Mouse (Mus musculus) c-Kit-positive CD71-negative TER-119-negative erythroid progenitor cells, embryonic 14.5 days (primary cell): ENCODE measurements around the gene Sec16b.

Source experiments
- DNase-seq: peaks from one replicate; pipeline ENCODE4 v3.0.0-alpha.2; 2013; ENCODE audit warnings: low read depth

The Sec16b gene

DNA sequence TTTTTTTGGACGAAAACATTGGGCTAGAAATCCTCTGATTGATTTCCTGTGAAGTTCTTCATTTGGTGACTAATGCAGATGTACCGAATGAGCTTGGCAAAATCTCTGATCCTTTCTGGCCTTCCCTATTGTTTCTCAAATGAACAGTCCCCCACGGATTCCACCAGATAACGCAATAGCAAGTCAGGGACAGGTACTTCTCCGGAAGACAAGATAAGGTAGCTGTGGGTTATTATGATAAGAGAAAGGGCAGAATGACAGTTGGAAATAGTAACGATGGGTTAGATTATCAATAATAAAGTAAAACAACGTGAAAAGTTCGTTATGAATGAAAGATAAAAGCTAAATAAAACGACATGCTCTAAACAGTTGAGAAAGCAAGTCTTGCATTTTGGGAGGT lies 7.0 kb downstream of the Sec16b start:
- DNase-seq = no peak

DNA sequence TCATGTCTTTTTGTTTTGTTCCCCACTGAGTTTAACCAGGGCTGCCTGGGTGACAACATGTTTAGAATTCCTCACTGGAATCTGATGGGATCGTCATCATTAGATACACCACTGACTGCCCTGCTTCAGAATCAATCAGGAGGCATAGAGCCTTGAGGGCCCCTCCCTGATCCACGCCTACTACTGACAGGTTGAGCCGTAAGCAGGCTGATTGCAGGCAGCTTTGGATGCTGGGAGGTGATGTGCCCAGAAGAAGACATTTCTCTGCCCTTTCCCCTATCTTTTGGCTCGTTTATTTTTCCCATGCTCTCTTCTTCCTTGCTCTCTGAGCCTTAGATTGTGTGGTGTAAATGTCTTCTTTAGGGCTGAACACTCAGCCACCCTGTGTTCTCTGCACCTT lies 7.8 kb downstream of the Sec16b start:
- DNase-seq = no peak

DNA sequence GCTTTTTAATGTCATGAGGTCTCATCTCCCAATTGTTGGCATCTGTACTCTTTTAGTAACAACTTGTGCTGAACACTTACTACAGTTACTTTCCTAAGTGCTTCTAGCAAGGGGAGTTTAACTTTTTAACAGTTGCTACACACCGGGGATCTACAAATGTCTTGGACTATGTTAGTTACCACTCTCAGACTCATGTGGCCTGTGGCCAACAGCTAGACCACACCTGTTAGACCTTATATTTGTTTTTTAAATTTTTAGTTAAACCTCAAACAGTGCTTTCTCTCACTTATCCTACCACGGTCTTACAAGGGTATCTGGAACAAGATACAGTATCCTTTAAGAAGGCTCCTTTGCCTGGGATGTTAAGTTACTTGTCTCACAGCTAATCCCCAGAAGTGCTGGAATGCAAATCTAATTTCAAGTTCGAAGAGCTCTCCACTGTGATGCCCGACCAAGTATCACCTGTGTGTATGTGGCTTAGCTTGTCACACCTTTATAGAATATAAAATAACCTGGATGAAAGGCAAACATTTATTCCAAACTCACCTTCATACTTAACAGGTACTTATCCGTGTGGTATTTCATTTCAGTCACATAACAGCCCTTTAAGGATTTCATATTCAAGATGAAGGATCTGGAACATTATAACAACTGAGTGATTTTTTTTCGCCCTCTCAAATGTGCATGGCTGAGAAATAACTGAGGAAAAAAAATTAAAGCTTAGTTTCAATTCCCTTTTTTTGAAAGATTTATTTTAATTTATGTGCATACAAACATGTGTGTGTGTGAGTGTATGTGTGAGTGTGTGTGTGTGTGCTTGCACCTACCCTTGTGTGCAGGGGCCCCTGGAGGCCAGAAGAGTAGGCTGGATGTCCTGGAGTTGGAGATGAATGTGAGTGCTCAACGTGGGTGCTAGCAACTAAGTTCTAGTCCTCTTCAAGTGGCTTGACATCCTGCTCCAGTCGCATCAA lies 10.6 kb downstream of the Sec16b start:
- no peak for DNase-seq

DNA sequence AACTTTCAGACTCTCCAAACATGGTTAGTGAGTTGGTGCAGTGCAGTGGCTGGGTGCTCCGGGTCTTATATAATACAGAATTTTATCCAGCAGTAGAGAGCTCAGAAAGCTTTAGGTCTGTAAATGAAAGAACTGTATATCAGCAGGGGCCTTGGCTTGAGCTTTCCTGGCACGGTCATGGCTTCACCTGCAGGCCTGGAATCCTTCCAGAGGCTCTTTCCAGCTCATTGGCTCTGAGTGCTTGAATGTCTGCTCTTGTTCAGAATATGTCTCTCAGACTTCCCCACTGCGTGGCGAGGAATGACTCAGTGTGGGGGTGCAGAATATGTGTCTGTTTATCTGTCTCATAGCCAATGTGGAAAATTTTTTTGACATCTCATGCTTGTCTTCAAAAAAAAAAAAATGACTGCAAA lies 11.6 kb downstream of the Sec16b start:
- no peak for DNase-seq

DNA sequence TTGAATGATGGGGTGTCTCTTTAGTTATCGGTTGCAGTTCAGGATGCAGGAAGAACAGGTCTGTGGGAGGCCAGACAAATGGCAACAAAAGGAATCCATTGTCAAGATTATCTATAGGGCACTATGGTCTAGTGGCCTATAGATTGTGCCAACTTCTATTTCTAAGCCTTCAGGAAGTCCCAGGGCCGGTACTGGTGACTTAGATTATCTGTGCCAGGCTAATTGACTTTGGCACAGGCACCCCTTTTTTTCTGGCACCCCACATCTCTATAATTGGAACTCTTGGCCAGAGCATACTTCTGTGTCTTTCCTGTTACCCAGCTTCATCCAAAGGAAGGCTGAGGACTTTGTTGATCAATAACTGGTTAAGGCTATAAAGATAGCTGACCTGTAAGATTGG lies 12.9 kb downstream of the Sec16b start:
- no peak for DNase-seq

DNA sequence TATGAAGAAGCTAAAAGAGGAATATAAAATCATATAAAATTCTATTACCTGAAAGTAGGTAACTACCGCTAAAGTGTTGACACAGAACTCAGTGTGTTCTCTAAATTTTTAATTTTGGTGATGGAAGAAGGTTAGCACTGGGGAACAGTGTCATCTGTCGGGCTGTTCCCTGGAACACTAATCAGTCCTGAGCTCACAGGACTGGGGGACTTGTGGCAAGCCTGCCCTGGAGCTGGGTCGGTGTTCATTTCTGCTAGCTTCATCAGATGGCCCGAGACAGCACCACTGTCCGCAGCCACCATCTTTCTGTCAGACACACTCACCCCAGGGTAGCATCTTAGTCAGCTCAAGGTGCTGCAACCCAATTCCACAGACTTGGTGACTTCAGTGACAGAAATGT lies 15.8 kb downstream of the Sec16b start:
- no peak for DNase-seq

DNA sequence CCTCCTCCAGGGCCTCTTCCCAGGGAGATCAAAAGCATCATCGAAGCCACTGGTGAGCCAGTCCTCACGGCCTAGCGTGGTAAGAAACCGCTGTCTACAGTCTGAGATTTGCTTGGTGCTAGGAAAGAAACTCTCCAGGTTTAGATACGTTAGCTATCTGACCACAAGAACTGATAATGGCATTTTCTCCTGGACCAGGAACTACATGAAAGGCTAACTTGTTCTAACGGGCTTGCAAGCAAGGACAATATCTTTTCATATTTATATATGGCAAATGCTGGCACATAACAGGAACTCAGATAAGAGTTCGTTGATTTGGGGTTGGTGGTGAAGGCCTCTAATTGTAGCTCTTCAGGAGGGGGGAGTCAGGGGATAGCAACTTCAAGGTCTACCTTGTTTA lies 18.2 kb downstream of the Sec16b start:
- DNase-seq = no peak

DNA sequence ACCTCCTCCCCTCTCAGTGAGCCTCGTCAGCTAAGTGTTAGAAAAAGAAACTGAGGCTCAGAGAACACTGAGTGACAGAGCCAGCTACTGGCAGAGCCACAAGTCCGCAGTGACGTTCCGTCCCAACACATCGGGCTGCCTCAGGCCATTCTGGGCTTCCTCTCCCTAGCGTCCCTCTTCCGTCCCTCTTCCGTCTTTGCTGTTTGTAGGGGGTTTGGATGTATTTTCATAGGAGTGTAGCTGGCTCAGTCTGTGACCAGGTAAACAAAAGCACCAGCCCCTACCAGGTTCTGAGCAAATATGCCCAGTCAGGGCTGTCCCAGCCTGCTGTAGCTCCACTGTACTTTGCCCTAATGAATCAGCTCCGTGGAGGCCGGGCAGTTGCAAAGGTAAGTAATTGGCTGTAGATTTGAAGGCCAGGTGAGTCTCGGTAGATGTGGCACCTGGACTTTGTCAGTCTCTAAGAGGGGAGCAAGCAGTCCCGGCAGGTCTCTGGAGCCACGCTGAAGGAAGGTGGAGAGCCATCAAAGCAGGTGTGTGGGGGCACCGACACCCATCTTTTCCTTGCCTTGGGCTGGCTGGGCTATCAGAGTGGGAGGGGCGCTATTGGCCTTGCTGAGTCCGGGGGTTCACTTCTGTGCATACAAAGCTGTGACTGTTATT lies 19.3 kb downstream of the Sec16b start:
- DNase-seq = no peak

DNA sequence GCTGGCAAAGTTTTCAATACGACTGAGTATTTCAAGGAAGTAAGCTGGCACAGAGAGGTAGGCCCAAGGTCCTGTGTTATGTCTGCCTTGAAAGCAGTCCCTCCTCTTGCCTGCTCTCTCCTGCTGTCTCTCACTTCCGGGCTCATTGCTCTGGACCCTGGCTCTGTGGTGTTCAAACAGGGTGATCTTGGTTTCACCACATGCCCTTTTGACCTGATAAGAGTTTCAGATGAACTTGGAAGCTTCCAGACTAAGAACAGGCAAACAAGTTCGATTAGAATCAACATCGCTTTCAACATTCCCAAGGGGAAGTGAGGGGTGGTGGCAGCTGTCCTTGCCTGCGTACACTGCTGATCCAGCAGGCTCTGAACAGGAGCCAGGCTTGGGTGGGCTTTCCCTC lies 20.1 kb downstream of the Sec16b start:
- no peak for DNase-seq

DNA sequence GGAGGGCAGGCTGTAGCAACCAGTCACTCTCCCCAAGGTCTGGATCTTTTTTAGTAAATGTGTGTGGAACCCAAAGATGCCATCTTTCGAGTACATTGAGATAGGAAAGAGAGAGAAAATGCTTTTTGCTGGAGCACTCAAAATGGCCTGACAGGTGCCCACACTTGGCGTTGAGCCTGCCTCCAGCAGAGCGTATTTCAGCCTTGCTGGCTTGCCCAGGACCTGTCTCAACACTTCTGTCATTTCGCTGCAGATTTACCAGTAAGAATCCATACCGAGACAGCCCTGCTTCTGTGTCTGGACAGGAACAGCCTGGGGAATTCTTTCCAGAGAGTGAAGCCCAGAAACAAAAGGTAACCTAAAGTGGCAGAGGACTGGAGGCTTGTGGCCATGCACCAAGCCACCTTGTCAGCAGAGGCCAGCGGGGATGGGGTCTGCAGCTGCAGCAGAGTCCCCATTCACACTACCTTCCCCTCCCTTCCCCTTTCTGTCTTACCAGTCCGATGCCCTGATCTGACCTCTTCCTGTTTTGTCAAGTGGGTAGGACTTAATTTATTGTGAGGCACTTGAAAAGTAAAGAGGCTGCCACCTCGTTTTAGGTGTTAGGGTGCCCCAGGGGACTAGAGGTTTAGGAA lies 26.4 kb downstream of the Sec16b start:
- no peak for DNase-seq

DNA sequence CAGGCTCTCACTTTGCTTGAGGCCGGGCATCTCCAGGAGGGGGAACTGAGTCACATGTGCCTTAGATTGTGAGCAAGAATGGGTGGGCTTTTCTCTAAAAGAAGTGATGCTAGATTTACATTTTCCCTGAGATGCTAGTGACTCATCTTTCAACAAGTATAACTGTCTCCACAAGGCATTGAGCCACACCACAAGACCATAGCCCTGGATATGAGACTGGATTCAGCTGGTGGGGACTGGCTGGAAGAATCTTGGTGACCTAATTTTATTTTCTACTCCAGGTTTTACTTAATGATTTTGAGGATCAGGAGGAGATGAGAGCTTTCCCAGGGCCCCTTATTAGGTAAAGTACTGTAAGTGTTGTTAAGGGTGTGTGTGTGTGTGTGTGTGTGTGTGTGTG lies 29.0 kb downstream of the Sec16b start:
- DNase-seq = no peak

DNA sequence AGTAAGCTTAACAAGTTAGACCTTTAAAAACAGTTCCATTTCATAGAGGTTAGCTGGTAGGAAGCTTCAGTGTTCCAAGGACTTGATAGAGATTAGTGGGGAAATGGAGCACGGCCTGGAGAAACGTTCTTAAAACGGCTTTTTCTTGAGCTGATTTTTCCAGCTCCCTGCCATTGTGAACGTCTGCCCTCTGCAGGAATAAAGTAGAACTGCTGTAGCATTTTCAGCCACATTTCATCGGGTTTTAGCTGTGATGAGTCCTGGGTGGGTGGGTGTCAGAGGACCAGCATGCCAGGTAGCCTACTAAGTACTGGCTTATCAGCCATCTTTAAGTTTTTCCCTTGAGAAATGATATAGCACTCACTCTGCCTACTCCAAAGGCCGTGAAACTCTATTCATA lies 29.9 kb downstream of the Sec16b start:
- DNase-seq = no peak

DNA sequence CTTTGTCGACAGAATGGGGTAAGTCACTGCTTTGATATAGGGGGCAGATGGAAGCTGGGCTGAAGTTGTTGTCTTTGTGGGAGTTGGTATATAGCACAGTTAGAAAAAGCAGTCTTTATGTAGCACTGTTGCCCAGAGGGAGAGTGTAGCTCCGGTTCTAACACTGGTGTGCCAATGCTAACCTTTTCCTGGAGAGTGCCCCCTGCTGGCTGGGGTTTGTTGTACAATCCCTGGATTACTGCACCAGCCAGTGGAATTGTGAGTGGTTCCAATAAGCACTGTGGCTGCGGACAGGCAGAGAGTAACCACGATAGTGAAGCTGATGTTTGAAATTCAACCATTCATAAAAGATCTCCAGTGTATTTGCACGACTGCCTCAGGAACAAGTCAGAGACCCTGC lies 31.1 kb downstream of the Sec16b start:
- no peak for DNase-seq

DNA sequence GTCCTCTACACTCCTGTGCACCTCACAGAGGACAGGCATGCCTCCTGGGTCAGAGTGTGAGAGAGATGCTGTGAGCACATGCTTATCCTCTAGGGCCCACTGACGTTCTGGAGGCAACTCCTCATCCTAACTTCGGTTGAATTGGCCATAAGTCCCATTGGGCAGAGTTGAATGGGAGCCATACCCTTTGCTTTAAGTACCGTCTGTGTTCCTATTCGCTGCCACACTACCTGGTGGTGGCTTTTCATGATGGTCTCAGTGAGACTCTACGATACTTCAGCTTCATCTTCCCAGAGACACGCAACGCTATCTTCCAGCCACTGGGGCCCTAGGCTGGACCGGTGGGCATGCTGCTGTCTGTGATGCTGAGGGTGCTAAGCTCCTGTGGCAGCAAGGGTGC lies 38.5 kb downstream of the Sec16b start:
- no peak for DNase-seq

DNA sequence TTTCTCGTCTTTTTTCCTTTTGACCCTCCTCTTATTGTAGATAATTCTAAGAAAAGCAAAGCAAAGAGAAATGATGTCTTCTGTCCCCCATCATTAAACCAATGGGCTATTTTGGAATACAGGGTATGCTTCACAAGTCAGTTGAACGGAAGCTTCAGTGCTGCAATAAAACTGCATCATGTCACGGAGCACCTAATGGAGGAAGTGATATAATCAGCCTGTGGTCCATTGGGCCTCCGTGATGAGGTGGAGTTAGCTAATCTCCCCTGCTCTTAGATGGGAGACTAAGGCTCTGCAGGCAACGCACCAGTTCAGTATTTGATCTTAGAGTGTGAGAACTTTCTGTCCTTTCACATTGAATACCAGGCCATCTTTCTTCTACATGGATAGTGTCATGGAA lies 41.1 kb downstream of the Sec16b start:
- no peak for DNase-seq

DNA sequence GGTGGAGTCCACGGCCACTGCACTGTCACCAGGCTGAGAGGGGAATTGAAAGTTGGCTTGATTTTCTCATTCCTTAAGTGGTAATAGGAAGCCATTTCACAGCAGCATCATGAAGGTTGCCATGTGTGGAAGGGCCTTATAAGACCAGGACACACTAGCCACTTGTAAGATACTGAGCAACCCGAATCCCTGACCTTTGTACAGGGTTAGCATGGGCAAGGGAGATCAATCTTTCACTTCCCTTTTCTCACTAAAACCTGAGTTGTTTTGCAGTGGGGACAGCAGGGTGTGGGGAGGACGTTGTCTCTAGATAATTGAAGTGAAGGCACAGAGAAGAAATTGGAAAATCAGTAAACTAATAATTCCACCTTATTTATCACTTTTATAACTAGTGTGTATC lies 43.2 kb downstream of the Sec16b start:
- DNase-seq = no peak

DNA sequence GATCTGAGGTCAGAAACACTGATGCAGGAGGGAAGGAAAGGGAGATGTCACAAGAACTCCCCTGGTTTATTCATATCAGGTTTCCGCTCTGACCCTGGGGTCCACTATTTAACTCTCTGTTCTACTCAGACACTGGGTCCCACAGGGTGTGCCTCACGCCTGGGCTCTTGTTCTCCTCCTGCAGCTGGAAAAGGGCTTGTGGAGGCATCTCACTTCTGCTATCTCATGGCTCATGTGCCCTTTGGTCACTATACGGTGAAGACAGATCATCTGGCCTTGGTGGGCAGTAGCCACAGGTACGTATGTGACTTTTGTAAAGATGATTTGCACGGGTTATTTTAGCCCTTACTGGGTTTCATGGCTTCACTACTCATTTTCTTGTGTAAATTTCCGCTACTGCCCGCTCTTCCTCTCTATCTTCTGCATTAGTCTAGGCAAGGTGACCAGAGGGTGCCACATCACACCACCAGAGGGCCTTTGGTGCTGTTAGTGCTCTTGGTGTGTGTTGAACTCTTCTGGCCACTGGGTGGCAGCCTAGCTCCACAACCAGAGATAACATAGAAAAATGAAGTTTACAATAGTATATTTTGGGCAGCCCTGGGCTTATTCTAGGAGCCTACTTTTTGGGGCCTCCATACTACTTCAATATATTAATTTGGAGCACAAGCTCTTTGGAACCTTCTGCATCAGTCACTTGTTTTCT lies 46.4 kb downstream of the Sec16b start:
- DNase-seq = peak; percentile 62

DNA sequence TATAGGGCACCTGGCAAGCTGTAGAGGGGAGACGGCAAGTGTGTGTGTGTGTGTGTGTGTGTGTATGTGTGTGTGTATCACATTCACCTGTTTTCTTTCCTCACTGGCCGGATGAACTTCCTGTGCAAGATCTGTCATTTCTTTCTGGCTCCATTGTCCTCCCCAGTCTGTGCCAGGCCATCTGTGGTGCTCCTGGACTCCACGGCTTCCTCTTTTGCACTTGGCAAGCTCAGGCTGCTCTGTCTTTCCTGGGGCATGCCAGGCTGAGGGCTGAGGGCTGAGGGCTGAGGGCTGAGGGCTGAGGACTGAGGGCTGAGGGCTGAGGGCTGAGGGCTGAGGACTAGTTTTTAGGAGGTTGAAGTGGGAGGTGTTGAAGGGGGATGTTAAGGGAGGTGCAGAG lies 47.6 kb downstream of the Sec16b start:
- DNase-seq = no peak

DNA sequence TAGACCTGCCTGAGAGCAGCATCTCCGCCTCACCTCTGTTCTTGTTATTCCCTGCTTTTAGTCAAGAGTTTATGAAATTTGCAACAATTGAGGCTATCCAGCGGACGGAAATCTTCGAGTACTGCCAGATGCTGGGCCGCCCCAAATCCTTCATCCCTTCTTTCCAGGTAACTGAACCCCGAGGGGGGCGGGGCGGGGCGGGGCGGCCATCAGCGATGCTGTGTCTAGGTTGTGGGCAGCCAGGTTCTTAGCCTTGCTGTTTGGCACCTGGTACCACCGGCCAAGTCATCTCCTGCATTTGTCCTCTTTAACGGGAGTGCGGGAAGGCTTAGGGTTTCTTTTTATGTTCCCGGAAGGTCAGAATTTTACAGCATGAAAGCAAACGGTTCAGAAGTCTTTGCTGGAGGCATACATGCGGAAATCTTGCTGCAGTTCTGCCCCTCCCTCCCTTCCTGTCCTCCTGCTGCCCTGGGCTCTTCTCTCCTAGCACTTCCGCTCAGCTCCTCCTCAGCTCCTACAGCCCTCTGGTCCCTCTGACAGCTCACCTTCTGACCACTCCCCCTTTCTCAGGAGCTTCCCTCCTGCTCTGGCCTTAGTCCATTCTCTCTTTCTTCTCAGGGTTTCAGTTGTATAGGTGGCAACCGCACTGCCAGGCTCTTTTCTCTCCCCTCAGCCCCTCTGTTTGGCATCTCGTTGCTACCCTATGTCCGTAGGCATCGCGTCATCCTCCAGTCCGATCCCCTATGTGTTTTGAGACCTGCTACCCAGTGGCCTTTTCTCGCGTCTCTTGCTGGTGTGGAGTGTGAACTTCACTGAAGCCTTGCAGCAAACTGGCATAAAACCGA lies 48.4 kb downstream of the Sec16b start:
- no peak for DNase-seq

DNA sequence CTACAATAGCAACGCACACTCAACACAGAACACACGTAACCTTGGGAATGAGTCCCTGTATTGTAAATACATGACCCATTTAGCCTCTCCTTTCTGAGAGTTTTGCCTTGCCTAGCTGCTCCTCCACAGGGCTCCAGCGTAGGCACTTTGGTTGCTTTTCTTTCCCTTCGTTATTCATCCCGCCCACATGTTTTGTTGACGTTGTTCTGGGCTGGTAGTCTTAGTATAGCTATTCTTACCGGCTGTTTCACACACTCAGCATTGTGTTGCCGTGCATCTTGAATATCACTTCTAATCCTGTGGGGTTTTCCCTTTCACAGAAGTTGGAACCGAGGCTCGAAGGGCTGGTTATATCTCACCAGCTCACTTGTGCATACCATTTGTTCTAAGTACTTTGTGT lies 49.2 kb downstream of the Sec16b start:
- DNase-seq = no peak

DNA sequence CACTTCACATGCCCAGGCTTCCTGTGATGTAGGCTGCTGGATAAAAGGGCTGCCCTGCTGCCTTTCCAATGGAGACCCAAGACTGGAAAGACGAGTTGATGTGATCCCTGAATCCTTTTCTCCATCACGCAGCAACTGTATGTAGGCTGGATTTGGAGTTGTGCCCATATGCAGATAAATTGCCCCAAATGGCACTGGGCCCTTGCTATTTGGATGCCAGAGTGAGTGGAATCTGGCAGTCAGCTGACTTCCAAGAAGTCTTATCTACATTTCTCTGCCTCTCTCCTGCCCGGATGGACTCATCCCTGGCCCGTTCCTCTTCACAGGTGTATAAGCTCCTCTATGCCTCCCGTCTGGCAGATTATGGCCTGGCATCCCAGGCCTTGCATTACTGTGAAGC lies 49.9 kb downstream of the Sec16b start:
- DNase-seq = no peak

DNA sequence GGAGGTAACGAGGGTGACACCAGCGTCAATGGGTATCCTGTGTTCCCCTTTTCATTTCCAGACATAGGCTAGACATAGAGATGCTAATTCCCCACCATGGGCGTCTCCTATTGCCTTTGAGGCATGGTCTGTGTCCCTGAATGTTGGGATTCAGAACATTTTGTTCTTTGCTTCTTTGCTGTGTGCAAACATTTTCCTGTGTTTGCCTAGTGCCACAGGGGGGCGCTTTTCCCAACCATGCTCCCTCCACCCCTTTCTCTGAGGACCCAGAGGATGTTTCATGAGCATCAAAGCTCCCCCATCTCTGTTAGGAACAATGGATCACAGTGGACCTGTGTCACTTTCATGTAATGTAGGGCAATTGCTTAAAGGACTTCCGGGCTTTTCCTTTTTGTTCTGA lies 51.6 kb downstream of the Sec16b start:
- no peak for DNase-seq
